Mouse (Mus musculus) kidney, adult 18-20 months (tissue): Measurements from ENCODE around the gene Rnf19b.
A peak's percentile ranks its signal among the peaks of the same experiment; 100 is the strongest.

ENCODE experiments used
- DNase-seq: peaks from one replicate; pipeline ENCODE4 v3.0.0; 2021

Rnf19b gene

GRCm38 (mm10) chr4:129120520-129121445 is 62.7 kb downstream of the Rnf19b start:
- DNase-seq, result peak; percentile 54

GRCm38 (mm10) chr4:129121569-129122086 is 63.6 kb downstream of the Rnf19b start, which contains the start of gene Hpca:
Gene Hpca, minus strand, starts transcription at chr4:129122036.
- no peak for DNase-seq

GRCm38 (mm10) chr4:129122107-129122506 is 64.0 kb downstream of the Rnf19b start:
- no peak for DNase-seq

GRCm38 (mm10) chr4:129122719-129123118 is 64.6 kb downstream of the Rnf19b start:
- DNase-seq, result no peak

GRCm38 (mm10) chr4:129124652-129125146 is 66.6 kb downstream of the Rnf19b start:
- DNase-seq, result no peak

- no peak for DNase-seq
Measured at GRCm38 (mm10) chr4:129125736-129126451, 67.8 kb downstream of the Rnf19b start.

GRCm38 (mm10) chr4:129128582-129129338 is 70.7 kb downstream of the Rnf19b start:
- no peak for DNase-seq

- DNase-seq, result no peak
Measured at GRCm38 (mm10) chr4:129129387-129129786, 71.3 kb downstream of the Rnf19b start.

- peak; percentile 43 for DNase-seq
Measured at GRCm38 (mm10) chr4:129130149-129130548, 72.1 kb downstream of the Rnf19b start.

- DNase-seq, result peak; percentile 26
Measured at GRCm38 (mm10) chr4:129130755-129131303, 72.8 kb downstream of the Rnf19b start.

GRCm38 (mm10) chr4:129134799-129135585 is 76.9 kb downstream of the Rnf19b start:
- peak; percentile 76 for DNase-seq
